10 mouse cellular contexts compared by ENCODE assay signal in the genomic region with DNA sequence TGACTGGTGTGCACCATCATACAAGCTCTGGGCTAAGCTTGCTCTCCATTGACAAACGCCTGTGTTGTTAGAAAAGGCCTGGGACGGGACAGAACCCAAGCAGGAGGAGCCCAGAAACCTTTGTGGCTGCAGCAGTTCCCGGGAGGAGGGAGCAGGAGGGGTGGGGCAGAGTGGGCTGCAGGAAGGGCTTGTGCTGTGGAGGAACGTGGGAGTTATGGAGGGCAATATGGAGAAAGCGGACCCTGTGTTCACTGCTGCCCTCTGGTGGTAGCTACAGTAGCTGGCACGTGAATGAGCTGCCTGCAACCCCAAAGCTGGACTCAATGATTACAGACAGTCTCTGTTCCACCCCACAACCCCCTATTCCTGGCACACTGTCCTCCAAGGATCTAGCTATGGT. TPM values are rescaled to one million over a fixed set of nuclear protein-coding genes. Genes with fewer than 3 reads are reported as not detected.
DNase-seq lines count a peak whose midpoint lies in the region; ATAC-seq and TF ChIP-seq lines count a peak whose summit lies in the region.
"Had no signal": no experiment of that assay in that cellular context is flagged by ENCODE, and none has a peak within 500 bp of the region (broad histone marks: within the 10 kb centered on the region; RNA-seq: fewer than 3 reads in every experiment).

No protein-coding gene starts in this region.

- peak; percentile 79 for DNase-seq in CH12.LX (ENCODE audit: extremely low read depth)
- peak; percentile 84 for DNase-seq in brain, embryonic 14.5 days (ENCODE audit: low read depth)
- DNase-seq in forelimb bud, embryonic 11.5 days (ENCODE audit: low read depth, low spot score): peak; percentile 81
- DNase-seq in layer of hippocampus, adult 9-11 months: peak; percentile 75
- peak; percentile 78 for DNase-seq in thymus, postnatal 0 days (ENCODE audit: low spot score)
- DNase-seq: liver, embryonic 13.5 days had no signal

- H3K79me2 ChIP-seq in CH12.LX (replicated peaks; ENCODE audit: control insufficient read depth, extremely low read depth, insufficient read depth, poor library complexity, severe bottlenecking): peaks cover 4% of the 10 kb centered on the region; the same call in 1 of the 2 replicates

- WGBS in intestine, postnatal 0 days: 15% methylated on average over 6 of the region's 6 CpGs
- WGBS in intestine, embryonic 16.5 days: 5% methylated on average over 6 of the region's 6 CpGs

- no peak for TF ChIP-seq EP300 in CH12.LX (IDR thresholded peaks at IDR 0.05; ENCODE audit: low read length)

- no peak overlapping the region for H3K27ac ChIP-seq in intestine, postnatal 0 days (ENCODE audit: low read depth, low read length)
- no peak overlapping the region for H3K27ac ChIP-seq in intestine, embryonic 16.5 days (ENCODE audit: low read length)
- H3K27ac ChIP-seq in CH12.LX (ENCODE audit: insufficient read depth, low read depth): no peak overlapping the region
- H3K27ac ChIP-seq: embryonic facial prominence, embryonic 12.5 days; liver, embryonic 13.5 days had no signal

- in situ Hi-C loops in CH12.LX (cut with MboI; ENCODE audit: low pct_ligation_motif_present, low pct_unique_long_range_greater_than_20kb, low sequenced_read_pairs): no loop called here

- no peak for TF ChIP-seq POLR2A in CH12.LX (IDR thresholded peaks at IDR 0.05; ENCODE audit: low read depth, low read length)
- TF ChIP-seq POLR2A in brain, embryonic 14.5 days (IDR thresholded peaks at IDR 0.05; ENCODE audit: borderline replicate concordance, extremely low read depth, insufficient read depth, insufficient read length, poor library complexity, severe bottlenecking): no peak

- dilution Hi-C loops in CH12.LX (cut with MboI; ENCODE audit: extremely low pct_ligation_motif_present, extremely low pct_unique_long_range_greater_than_20kb, low sequenced_read_pairs): no loop called here

- no peak overlapping the region for H3K4me3 ChIP-seq in intestine, postnatal 0 days (ENCODE audit: low read depth, low read length)
- no peak overlapping the region for H3K4me3 ChIP-seq in intestine, embryonic 16.5 days (ENCODE audit: low read length)
- no peak overlapping the region for H3K4me3 ChIP-seq in CH12.LX (replicated peaks in 1 of 3; ENCODE audit: low read depth in 2 of 3, low read length in 2 of 3, poor library complexity in 1 of 3)
- H3K4me3 ChIP-seq: embryonic facial prominence, embryonic 12.5 days; liver, embryonic 13.5 days had no signal

- peaks cover 27% of the 10 kb centered on the region for H3K27me3 ChIP-seq in intestine, postnatal 0 days (replicated peaks; ENCODE audit: control insufficient read depth, insufficient read depth, low read length)
- peaks cover 15% of the 10 kb centered on the region for H3K27me3 ChIP-seq in intestine, embryonic 16.5 days (replicated peaks; ENCODE audit: control insufficient read depth, insufficient read depth, low read length)
- peaks cover 24% of the 10 kb centered on the region for H3K27me3 ChIP-seq in CH12.LX (replicated peaks)

- no peak overlapping the region for H3K9ac ChIP-seq in intestine, postnatal 0 days (ENCODE audit: low read depth, low read length)
- H3K9ac ChIP-seq in intestine, embryonic 16.5 days (ENCODE audit: low read depth, low read length): no peak overlapping the region
- H3K9ac ChIP-seq in CH12.LX (ENCODE audit: insufficient read depth, low read depth): no peak overlapping the region
- H3K9ac ChIP-seq: embryonic facial prominence, embryonic 12.5 days; liver, embryonic 13.5 days had no signal

- ATAC-seq in intestine, postnatal 0 days: no peak
- ATAC-seq in intestine, embryonic 16.5 days: no peak
- peak; percentile 60 for ATAC-seq in monocyte, adult 5-6 weeks (replicated peaks; ENCODE audit: insufficient number of reproducible peaks, low FRiP score, low TSS enrichment, poor library complexity, severe bottlenecking)

- no peaks in the 10 kb centered on the region for H3K9me3 ChIP-seq in intestine, postnatal 0 days (ENCODE audit: control insufficient read depth)
- H3K9me3 ChIP-seq in intestine, embryonic 16.5 days (ENCODE audit: control insufficient read depth, low read length): no peaks in the 10 kb centered on the region
- peaks cover 17% of the 10 kb centered on the region for H3K9me3 ChIP-seq in CH12.LX (replicated peaks; ENCODE audit: low read length)
- H3K9me3 ChIP-seq: embryonic facial prominence, embryonic 12.5 days; liver, embryonic 13.5 days had no signal

- TF ChIP-seq RAD21 in CH12.LX (IDR thresholded peaks at IDR 0.05; ENCODE audit: low read depth, low read length): peak; percentile 76

- TF ChIP-seq CTCF in intestine, postnatal 0 days (IDR thresholded peaks at IDR 0.05; ENCODE audit: low read depth): peak; percentile 95
- peak; percentile 90 to 93 for TF ChIP-seq CTCF in CH12.LX (conservative IDR thresholded peaks at IDR 0.05 in 1 of 2, IDR thresholded peaks at IDR 0.05 in 1 of 2; ENCODE audit: low read depth in 2 of 2, low read length in 2 of 2)
- peak; percentile 92 for TF ChIP-seq CTCF in brain, embryonic 14.5 days (IDR thresholded peaks at IDR 0.05; ENCODE audit: borderline replicate concordance, extremely low read depth, insufficient read depth, insufficient read length)

- H3K4me1 ChIP-seq in intestine, postnatal 0 days (replicated peaks; ENCODE audit: control insufficient read depth, insufficient read depth, low read length): 0 out of 2 replicates have a peak, but pooled peaks cover 7% of the 10 kb centered on the region
- H3K4me1 ChIP-seq in intestine, embryonic 16.5 days (ENCODE audit: control insufficient read depth, insufficient read depth, low read length): peaks cover 14% of the 10 kb centered on the region
- peaks cover 19 to 47% of the 10 kb centered on the region in 2 experiments for H3K4me1 ChIP-seq in CH12.LX (ENCODE audit: control insufficient read depth in 1 of 2, insufficient read depth in 2 of 2)

- H3K4me2 ChIP-seq in intestine, postnatal 0 days (replicated peaks; ENCODE audit: low read depth): no peak overlapping the region
- no peak overlapping the region for H3K4me2 ChIP-seq in intestine, embryonic 16.5 days (ENCODE audit: low read depth, low read length)
- peak overlapping the region; percentile 79; the same call in 1 of the 2 replicates for H3K4me2 ChIP-seq in CH12.LX (ENCODE audit: insufficient read depth, low read depth, poor library complexity, severe bottlenecking)
- H3K4me2 ChIP-seq: embryonic facial prominence, embryonic 12.5 days; liver, embryonic 13.5 days had no signal

- no peaks in the 10 kb centered on the region for H3K36me3 ChIP-seq in intestine, postnatal 0 days (ENCODE audit: control insufficient read depth, insufficient read depth)
- no peaks in the 10 kb centered on the region for H3K36me3 ChIP-seq in intestine, embryonic 16.5 days (ENCODE audit: control insufficient read depth, insufficient read depth, low read length)
- H3K36me3 ChIP-seq in CH12.LX (replicated peaks in 1 of 2; ENCODE audit: control insufficient read depth in 1 of 2, insufficient read depth in 1 of 2, low read length in 1 of 2): no peaks in the 10 kb centered on the region
- H3K36me3 ChIP-seq: embryonic facial prominence, embryonic 12.5 days; liver, embryonic 13.5 days had no signal

TF ChIP-seq in CH12.LX, 34 proteins besides CTCF, POLR2A, EP300 and RAD21 (continues in another document):
- TF ChIP-seq ETS1 (conservative IDR thresholded peaks at IDR 0.05; ENCODE audit: low read depth, low read length) (no peak), HCFC1 (IDR thresholded peaks at IDR 0.05; ENCODE audit: low read depth, low read length) (no peak), NRF1 (IDR thresholded peaks at IDR 0.05; ENCODE audit: low read depth, low read length) (0 out of 2 replicates have a peak, but pooled peaks have one; percentile 30), JUND (conservative IDR thresholded peaks at IDR 0.05; ENCODE audit: low read depth, low read length) (no peak), CHD2 (IDR thresholded peaks at IDR 0.05; ENCODE audit: low read length) (no peak), SMC3 (IDR thresholded peaks at IDR 0.05; ENCODE audit: low read depth, low read length) (peak; percentile 93), USF2 (conservative IDR thresholded peaks at IDR 0.05; ENCODE audit: low read depth, low read length) (no peak), JUN (IDR thresholded peaks at IDR 0.05; ENCODE audit: insufficient read depth, low read depth, low read length) (no peak), PAX5 (IDR thresholded peaks at IDR 0.05; ENCODE audit: low read length) (no peak), CHD1 (IDR thresholded peaks at IDR 0.05; ENCODE audit: low read depth, low read length) (no peak), E2F4 (IDR thresholded peaks at IDR 0.05; ENCODE audit: insufficient replicate concordance, low read depth, low read length) (no peak), ELF1 (IDR thresholded peaks at IDR 0.05; ENCODE audit: low read depth, low read length) (no peak), MAFK (IDR thresholded peaks at IDR 0.05; ENCODE audit: insufficient replicate concordance, low read length) (no peak), MEF2A (IDR thresholded peaks at IDR 0.05; ENCODE audit: borderline replicate concordance, low read depth, low read length) (no peak), POLR2AphosphoS2 (IDR thresholded peaks at IDR 0.05; ENCODE audit: low read depth, low read length) (no peak), MYC (IDR thresholded peaks at IDR 0.05; ENCODE audit: low read depth, low read length) (peak; percentile 94), ZNF384 (IDR thresholded peaks at IDR 0.05; ENCODE audit: low read depth, low read length) (no peak)

RNA-seq across cellular contexts. Expression of a gene that starts 3.1 kb away (rescaled TPM):
- polyA plus RNA-seq in intestine, postnatal 0 days (2015; fragmentation: Nextera tagmentation; extraction: Ambion mirVana): 15.2 and 15.7 TPM in 2 replicates
- polyA plus RNA-seq in intestine, embryonic 16.5 days (2015; fragmentation: Nextera tagmentation; extraction: Ambion mirVana): 34.4 and 37.3 TPM in 2 replicates
- 31.6 and 41.1 TPM in 2 replicates for total RNA-seq in CH12.LX (2012; rRNA removed)
- total RNA-seq in CH12.LX (2014; rRNA removed): 10.4 and 11.3 TPM in 2 replicates
- polyA plus RNA-seq in CH12.LX (2012; ENCODE audit: insufficient read length, low read depth): 20.7 and 27.0 TPM in 2 replicates
- polyA plus RNA-seq in brain, embryonic 14.5 days (2012; rRNA removed): 1,311 and 1,669 TPM in 2 replicates
- total RNA-seq in monocyte, adult 5-6 weeks (2017): 15.5 to 40.8 TPM (median 16.3 TPM) in 3 replicates
- polyA plus RNA-seq in thymus, postnatal 0 days (2015; fragmentation: Nextera tagmentation; extraction: Ambion mirVana): 24.2 and 29.9 TPM in 2 replicates

RNA-seq across cellular contexts. Expression of a gene that starts 32.9 kb away (rescaled TPM):
- polyA plus RNA-seq in intestine, postnatal 0 days (2015; fragmentation: Nextera tagmentation; extraction: Ambion mirVana): not detected in 2 replicates
- polyA plus RNA-seq in intestine, embryonic 16.5 days (2015; fragmentation: Nextera tagmentation; extraction: Ambion mirVana): not detected in 2 replicates
- total RNA-seq in CH12.LX (2012; rRNA removed): not detected in 2 replicates
- total RNA-seq in CH12.LX (2014; rRNA removed): not detected in 2 replicates
- not detected in 2 replicates for polyA plus RNA-seq in CH12.LX (2012; ENCODE audit: insufficient read length, low read depth)
- 0.05 TPM in 1 of 2 replicates, not detected in the other for polyA plus RNA-seq in brain, embryonic 14.5 days (2012; rRNA removed)
- total RNA-seq in monocyte, adult 5-6 weeks (2017): not detected in 3 replicates
- polyA plus RNA-seq in thymus, postnatal 0 days (2015; fragmentation: Nextera tagmentation; extraction: Ambion mirVana): not detected in 2 replicates
- polyA plus RNA-seq: embryonic facial prominence, embryonic 12.5 days; liver, embryonic 13.5 days had no signal

Comparison
In these comparisons a context has a peak if more than half of its experiments do, and no peak if none do; other contexts are left out.
1. RNA of a gene that starts 3.1 kb away (polyA plus RNA-seq): 1,311 to 1,669 TPM in brain, embryonic 14.5 days; 34.4 to 37.3 TPM in intestine, embryonic 16.5 days, 24.2 to 29.9 TPM in thymus, postnatal 0 days, 20.7 to 27.0 TPM in CH12.LX and 15.2 to 15.7 TPM in intestine, postnatal 0 days; every median in the first group is over 10 times any median in the second.
2. Peak in every context shown above with its lines, with median percentiles within 50 percentile points of each other: CTCF ChIP-seq and DNase-seq.